Mouse (Mus musculus) urinary bladder, postnatal 0 days (tissue): Measurements from ENCODE around the gene Tmsb15l. TPM values are rescaled to one million over a fixed set of nuclear protein-coding genes. Genes with fewer than 3 reads are reported as not detected.

Experiments used
- polyA plus RNA-seq: library from polyadenylated mRNA; unstranded; fragments of >200 nt; fragmentation: Nextera tagmentation; extraction: Ambion mirVana; gene quantifications from 2 replicates; pipeline ENCODE4 v1.2.1, GENCODE M21; 2015

Gene Tmsb15l
- 1.1 and 1.6 TPM in 2 replicates for polyA plus RNA-seq

DNA sequence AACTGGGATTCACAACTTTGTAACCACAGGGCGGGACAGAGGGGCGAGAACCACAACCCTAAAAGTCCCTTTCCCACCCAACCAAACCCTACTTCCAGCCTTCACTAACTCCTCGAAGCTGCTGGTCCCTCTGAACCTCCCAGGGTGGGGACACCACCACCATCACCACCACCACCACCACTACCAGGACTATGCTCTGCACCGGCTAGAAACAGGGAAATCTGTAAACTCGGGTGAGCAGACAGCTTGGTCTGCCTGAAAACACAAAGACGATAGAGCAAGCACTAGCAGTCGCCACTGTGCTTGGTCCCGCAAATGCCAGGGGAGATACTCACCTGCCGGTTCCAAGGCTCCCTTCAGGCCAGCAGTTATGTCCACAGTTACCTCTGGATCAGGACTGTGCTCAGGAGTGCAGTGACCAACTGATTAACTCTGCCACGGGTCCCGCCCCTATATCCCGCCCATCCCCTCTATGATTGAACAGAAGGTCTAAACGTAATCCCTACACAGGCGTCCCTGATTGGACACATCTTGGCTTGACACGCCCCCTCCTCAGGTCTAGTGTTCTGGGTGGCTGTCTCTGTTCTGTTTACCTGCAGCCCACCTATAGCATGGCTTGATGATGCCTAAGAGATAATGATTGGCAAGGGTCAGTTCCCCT is at the start of gene Tmsb15l, which contains the start of gene Tmsb15b1:
Gene Tmsb15l, minus strand, starts transcription at position 446 of the 661 bp plus-strand sequence.
Gene Tmsb15b1, minus strand, starts transcription at position 451 of the 661 bp plus-strand sequence.

DNA sequence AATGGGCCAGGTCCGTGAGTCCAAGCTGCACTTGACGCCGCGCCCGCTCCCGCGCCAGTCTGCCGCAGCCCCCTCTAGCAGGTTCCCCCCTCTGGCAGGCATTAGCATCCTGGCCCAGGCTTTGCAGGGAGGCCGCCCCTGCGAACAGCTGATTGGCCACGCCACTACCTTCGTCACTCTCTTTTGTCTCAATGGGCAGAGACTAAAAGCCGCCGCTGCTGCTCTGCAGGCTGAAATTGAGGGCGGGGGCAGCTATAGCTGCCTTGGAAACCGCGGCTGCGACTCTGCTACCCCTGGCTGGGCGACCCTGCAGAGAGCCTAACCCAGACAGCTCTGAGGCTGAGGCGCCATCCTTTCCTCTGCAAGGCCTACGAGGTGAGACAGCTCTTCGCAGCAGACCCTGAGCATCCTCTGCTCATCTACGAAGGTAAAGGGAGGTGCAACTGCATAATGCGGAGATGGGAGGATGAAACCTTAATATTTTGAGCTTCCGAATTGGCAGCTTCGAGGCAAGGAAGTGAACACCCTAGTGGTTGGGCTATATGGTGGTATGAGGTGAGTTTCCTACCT is 16.4 kb upstream of the Tmsb15l start, which contains the start of gene Zcchc18:
Gene Zcchc18, plus strand, starts transcription at position 178 of the 570 bp plus-strand sequence.

DNA sequence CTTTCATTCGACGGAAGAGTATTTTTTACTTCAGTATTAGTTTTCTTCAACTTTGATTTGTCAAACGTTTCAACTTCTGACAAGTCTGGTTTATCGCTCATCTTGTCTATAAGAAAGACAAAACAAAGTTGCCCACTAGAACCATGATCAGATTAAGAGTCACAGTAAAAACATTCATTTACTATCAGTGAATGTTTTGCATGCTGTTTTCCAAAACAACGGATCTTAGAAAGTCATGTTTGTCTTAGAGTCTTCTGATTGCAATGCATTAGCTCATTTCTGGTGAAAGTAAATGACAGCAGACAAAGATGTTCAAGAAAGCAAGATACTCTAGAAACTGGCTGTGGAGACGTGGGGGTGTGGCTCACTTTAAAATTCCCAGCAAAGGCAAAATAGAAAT is 1.3 kb downstream of the Tmsb15l start, which contains the start of gene Tmsb15b2:
Gene Tmsb15b2, minus strand, starts transcription at position 101 of the 400 bp plus-strand sequence.

DNA sequence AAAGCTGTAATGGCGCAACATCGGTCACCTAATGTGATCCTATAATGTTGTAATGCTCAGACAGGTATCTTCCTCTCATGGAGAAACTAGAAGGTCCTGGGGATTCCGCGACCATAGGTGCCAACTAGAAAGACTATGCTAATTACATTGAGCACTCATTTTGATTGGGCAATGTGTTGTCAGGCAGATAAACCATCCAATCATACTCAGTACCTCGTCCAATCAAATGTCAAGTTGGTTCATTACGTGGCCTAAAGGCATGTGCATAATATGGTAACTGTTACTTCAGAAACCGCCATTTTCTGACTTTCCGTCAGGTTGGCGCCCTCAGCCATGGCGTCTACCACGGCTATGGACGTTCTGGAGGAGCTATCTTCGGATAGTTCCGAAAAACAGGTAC is 49.6 kb downstream of the Tmsb15l start, which contains the start of gene H2bfm:
Gene H2bfm, plus strand, starts transcription at position 295 of the 400 bp plus-strand sequence.

Other genes starting within 250 kb of the Tmsb15l start
- gene Morf4l2, start 233.2 kb downstream of the Tmsb15l start, polyA plus RNA-seq: 314 and 373 TPM in 2 replicates
- not detected in 2 replicates for gene Glra4, start 196.7 kb downstream of the Tmsb15l start, polyA plus RNA-seq
- gene Plp1, start 154.2 kb downstream of the Tmsb15l start, polyA plus RNA-seq: 4.9 and 5.5 TPM in 2 replicates
- 0.05 TPM in 1 of 2 replicates, not detected in the other for gene Rab9b, start 108.1 kb downstream of the Tmsb15l start, polyA plus RNA-seq
- not detected in 2 replicates for gene H2bfm, start 49.5 kb downstream of the Tmsb15l start, polyA plus RNA-seq
- 14.8 and 21.4 TPM in 2 replicates for gene Tmsb15b2, start 1.4 kb downstream of the Tmsb15l start, polyA plus RNA-seq
- gene Tmsb15b1, start within 50 bp of the Tmsb15l start, polyA plus RNA-seq: 16.6 and 16.7 TPM in 2 replicates
- gene Zcchc18, start 16.3 kb upstream of the Tmsb15l start, polyA plus RNA-seq: 0.53 and 0.69 TPM in 2 replicates
- 4.6 and 4.9 TPM in 2 replicates for gene Slc25a53, start 61.4 kb upstream of the Tmsb15l start, polyA plus RNA-seq
- 2.6 and 3.3 TPM in 2 replicates for gene Fam199x, start 72.7 kb upstream of the Tmsb15l start, polyA plus RNA-seq
- not detected in 2 replicates for gene Esx1, start 145.2 kb upstream of the Tmsb15l start, polyA plus RNA-seq